17 mouse cellular contexts compared by ENCODE assay signal in the genomic region with DNA sequence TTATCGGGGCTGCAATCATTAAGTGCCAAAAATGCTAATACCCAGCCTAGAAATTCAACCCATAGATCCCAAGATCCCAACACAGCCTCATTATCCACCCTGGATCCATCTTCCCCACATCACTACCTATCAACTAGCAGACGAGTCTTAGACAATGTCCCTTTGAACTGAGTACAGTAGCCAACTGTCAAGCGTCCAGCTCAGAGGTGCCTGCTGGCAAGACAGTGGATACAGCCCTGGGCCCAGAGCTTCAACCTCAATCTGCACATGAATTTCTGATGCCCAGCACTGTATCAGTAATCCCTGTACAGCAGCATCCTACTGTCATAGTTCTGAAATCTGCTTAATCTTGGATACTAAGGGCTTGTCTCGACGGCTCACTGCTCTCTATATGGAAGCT.
"Had no signal": no experiment of that assay in that cellular context is flagged by ENCODE, and none has a peak within 500 bp of the region (broad histone marks: within the 10 kb centered on the region; RNA-seq: fewer than 3 reads in every experiment).

No protein-coding gene starts in this region.

- H3K27me3 ChIP-seq: kidney, embryonic 15.5 days; limb, embryonic 13.5 days; midbrain, embryonic 12.5 days had no signal

- H3K9ac ChIP-seq: kidney, embryonic 15.5 days; limb, embryonic 13.5 days; liver, embryonic 14.5 days; liver, postnatal 0 days; lung, embryonic 14.5 days; midbrain, embryonic 12.5 days had no signal

- H3K4me3 ChIP-seq: kidney, embryonic 15.5 days; layer of hippocampus, adult 2 months; limb, embryonic 10.5 days; limb, embryonic 13.5 days; midbrain, embryonic 12.5 days had no signal

- H3K4me2 ChIP-seq: kidney, embryonic 15.5 days; limb, embryonic 13.5 days; lung, embryonic 14.5 days; midbrain, embryonic 12.5 days had no signal

- ATAC-seq: liver, postnatal 0 days; lung, postnatal 0 days; midbrain, embryonic 16.5 days had no signal

- H3K9me3 ChIP-seq: kidney, embryonic 15.5 days; limb, embryonic 10.5 days; limb, embryonic 13.5 days; midbrain, embryonic 12.5 days had no signal

- H3K27ac ChIP-seq: kidney, embryonic 15.5 days; layer of hippocampus, adult 2 months; limb, embryonic 10.5 days; limb, embryonic 13.5 days; liver, embryonic 14.5 days; macrophage; midbrain, embryonic 12.5 days had no signal

- DNase-seq: kidney, postnatal 10 days; kidney, postnatal 36 days; layer of hippocampus, adult 9-11 months; liver; liver, postnatal 0 days; lung, embryonic 14.5 days; thymus, adult 18-20 months; thymus, postnatal 36 days had no signal
